Mouse (Mus musculus) kidney, adult 18-20 months (tissue): Measurements from ENCODE around the gene B4galnt2.
A peak's percentile ranks its signal among the peaks of the same experiment; 100 is the strongest.

Source experiments
- DNase-seq: peaks from one replicate; pipeline ENCODE4 v3.0.0; 2021

Gene B4galnt2

DNA sequence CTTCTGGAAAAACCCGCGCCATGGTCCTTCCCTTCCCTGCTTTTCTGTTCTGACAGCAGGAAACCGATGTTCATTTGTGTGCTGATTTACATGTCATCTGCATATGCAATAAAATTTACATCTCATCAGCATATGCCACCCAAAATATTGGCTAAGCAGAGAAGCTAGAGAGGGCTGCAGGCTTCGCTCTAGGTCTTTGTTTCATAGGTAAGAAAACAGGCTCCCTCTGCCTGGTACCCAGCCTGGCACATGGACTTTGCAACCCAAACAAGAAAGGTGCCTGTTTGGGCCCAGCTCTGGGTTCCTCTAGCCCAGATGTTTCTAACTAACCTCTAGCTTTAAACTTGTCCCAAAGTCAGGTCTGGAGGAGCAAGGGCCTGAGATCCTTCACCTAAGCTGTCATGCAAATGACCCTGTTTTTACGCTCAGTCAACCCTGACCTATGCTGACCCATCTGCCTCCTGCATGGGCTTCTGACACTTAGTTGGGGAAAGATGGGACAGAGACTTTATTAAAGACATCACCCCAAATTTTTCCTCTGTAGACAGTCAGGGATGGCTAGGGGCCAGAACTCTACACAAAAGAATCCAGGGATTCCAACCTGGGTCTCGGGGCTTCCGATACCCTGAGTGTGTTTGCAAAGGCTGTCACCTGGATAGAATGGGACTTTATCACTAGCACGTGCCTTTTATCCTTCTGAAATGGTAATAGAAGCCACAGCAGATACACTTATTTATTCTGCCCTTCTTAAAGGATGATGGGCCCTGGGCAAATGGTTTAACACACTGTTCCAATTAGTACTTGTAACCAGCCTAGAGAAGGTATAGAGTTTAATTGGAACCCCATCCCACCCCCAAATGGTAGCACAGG is 75.5 kb downstream of the B4galnt2 start:
- DNase-seq, result no peak

DNA sequence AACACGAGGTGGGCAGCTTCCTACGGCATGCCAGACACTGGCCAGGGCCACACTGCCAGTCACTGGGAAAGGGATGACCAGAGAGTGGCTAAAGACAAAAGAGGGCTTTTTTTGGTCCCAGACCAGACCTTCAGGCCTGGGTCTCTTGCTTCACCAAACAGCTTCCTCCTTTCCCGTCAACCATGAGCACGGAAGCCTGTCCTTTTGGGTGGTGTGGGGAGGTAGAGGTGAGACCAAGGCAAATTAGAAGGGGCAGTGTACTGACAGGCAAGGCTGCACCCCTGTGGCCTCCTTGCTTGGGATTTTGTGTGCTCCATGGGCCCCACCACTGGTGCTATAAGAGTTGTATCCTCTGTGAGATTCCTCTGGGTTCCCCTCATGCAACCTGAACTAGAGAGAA is 76.1 kb downstream of the B4galnt2 start:
- no peak for DNase-seq

DNA sequence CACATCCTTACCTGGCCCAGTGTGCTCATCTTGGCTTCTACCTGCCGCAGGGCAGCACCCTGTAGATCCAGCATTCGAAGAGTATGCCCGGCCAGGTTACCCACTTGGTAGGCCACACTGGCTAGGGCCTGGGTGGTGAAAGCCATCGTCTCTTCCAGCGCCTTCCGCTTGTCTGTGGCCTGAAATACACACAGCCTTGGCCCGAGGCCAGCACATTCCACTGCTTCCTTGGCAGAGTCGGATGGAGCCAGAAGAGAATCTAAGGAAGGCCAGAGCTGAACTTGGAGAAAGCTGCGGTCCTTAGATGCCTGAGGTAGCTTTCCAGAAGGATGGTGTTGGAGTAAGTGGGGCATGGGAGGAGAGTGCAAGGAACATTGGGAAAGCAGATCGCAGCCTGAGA is 77.6 kb downstream of the B4galnt2 start, which contains the start of gene Gngt2:
Gngt2 (plus strand) TSS at position 158 of the 400 bp plus-strand sequence.
- peak; percentile 91 for DNase-seq

DNA sequence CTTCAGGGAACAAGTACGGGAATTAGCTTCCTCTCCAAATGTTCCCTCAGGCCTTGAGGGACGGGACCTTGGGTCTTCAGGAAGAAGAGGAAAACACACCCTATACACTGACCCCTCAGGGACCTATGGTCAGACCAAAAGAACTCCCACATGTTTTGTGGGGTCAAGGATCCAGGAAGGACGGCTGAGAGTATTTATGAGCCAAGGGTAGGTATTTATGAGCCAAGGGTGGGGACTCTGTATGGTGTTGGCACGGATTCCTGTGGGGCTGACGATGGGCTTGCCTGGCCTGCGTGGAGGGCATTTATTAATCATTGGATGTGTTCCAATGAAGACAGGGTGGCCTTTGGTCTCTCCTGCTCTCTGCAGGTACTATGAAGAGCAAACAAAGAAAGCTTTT is 78.3 kb downstream of the B4galnt2 start:
- no peak for DNase-seq

DNA sequence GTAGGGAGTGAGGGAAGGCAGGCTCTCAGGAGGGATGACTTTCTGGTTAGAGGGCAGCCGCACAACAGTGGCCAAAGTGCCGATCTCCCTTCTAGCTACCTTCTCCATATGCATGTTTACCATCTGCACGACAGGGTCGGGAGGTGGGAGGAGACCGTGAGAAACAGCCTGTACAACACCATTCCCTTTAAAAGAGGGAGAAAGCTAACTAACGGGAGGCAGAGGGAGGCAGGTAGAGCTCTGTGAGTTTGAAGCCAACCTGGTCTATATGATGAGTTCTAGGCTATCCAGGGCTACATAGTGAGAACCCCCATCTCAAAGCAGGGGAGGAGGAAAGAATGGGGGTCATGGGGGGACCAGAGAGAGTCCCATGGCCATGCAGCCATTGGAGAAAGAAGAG is 78.9 kb downstream of the B4galnt2 start:
- DNase-seq, result no peak

DNA sequence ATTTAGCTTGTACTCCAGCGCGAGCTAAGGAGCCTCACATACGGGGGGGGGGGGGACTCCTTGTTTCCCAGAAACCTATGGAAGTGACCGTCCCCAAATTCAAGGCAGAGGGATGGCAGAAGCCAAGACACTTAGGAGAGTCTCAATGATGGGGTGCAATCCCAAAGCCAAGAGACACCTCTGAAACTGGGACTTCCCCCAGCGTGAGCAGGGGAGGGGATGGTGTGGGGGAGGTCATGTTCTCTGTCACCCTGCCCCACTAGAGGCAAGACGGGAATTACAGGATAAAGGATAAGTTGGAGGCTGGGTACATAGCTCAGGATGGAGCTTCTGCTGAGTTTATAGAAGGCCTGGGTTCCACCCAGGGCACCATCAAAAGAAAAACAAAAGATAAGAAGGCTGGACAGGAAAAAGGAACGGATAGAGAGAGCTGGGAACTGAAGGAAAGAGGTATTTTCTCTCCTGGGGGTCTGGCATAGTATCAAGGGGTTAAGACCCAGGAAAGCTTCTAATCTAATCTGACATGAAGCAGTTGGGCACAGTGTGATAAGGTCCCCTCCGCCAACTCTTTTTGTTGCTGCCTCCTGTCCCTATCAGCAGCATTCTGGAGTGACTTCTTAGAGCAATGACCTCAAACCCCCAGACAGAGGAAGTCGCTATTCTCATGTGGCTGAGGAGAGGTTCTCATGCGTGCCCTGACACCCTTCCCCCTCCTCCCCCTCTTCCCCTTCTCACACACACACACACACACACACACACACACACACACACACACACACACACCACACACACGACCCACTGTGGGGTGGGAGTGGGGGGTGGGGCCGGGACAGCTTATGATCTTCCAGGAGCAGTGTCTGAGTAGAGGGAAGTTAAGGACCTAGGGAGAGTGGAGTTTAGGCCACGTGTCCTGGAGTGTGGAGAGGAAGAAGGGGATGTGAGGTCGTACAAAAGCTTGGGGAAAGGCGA is 79.7 kb downstream of the B4galnt2 start:
- DNase-seq, result no peak

DNA sequence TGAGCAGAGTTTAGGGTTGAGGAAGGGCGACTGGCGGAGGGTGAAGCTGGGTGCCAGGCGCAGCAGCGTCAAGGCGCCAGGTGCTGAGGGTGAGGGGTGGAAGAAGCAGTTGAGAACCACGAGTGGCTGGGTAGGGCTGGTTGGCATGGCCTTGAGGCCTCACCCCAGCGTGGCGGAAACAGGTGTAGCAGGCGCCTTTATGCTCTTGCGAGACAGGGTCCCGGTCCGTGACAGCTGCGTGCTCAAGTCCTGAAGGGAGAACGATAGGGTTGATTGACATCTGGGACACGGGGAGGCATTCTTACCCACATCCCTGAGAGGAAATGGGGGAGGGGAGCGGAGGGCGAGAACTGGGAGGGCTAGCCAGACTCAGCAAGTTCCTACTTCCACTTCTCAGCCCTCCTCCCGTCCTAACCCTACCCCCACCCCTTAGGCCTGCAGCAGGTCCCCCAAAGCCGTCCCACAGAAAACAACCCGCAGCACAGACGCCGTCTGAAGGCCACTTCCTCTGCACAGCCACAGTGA is 80.5 kb downstream of the B4galnt2 start:
- no peak for DNase-seq

DNA sequence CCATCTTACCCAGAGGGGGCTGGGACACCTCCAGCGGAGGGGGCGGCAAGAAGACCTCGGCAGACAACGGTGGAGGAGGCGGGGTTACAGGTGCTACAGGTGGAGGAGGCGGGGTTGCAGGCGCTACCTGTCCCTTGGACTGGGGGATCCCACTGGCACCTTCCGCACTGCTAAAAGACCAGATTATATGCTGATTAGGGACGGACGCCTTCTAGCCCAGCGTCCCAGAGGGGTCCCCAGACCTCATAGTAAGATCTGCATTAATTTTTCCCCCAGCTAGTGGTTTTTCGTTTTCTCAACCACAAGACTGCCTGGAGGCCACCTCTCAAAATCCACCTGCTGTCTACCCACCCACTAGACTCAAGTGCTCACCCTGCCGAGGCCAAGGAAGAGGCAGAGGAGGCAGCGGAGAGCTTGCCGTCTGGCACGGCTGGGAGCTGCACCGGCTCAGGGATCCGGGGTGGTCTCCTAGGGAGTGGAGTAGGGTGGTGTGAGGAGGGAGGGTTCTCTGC is 81.0 kb downstream of the B4galnt2 start:
- DNase-seq, result no peak

DNA sequence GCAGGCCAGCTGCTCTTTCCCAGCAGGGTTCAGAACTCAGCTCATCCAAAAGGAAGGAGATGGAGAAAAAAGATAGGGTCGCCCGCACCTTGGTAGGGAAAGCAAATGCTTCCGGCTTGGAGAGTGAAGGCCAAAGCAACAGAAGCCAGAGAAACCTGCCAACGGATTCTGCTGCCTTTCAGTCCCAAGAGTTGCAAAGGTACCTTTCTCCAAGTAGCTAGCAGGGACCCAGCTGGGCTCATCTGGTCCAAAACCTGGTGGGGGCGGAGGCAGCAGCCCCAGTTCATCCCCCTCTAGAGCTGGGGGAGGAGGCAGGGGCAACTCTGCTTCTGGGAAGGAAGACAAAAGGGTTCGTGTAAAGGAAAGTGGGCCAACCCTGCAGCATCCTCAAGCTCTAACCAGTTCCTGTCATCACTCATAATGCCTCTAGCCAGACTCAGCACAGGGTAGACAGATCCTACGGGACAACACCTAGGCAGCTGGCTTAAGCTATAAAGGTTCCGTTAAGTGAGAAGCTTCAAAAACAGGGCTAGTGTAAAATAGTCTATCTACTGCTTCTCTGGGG is 81.6 kb downstream of the B4galnt2 start:
- DNase-seq, result no peak

DNA sequence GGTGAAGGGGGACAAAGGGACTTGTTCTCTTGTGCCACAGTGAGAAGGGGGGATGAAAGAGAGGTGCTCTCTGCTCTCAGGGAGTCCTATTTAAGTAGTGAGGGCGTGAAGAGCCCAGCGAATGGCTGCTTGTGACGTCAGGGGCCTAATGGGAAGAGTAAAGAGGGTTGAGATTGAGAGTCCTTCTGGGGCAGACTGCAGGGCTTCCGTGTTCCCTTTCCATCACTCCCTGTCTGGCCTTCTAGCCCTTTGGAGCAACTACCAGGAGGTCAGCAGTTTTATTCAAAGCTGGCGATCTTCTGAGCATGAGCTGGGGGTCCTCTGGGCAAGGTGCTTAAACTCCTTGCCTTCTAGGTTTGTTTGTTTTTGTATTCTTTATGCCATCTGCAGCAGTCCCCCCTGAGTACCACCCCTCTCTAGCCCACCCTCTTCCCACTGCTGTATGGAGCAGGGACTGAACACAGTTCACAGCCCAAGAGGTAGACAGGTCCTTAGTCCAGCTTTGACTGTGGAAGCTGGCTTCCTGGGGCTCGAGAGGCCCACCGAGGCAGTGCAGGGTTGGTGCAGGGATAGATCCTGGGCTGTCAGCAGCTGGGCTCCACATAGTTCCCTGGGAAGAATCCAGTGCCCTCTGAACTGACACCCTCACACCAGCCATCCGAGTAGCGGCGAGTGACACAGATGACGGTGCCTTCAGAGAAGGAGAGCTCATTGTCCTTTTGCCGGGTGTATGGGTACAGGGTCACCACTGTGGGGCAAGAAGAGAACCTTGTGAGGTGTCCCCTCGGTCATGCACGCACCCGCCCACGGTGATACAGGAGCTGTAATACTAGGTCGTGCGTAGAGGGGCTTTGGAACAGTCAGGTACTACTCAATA is 82.3 kb downstream of the B4galnt2 start:
- DNase-seq, result no peak

DNA sequence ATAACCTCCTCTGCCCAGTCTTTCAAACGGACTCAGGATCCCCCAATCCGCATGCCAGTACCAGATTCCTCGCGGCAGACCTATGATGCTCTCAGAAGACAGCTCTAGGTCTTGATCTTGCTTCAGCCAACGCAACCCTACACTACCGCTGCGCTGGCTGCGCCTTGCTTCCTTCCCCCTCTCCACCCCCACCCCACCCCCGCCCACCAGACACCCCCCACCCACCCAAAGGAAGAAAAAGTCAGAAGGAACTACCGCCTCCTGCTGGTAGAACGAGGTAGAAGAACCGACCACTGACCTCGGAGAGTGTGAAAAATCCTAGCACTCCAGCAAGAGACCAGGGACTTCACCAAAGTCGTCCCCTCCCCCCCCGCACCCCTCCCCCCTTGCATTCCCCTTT is 83.0 kb downstream of the B4galnt2 start:
- DNase-seq, result no peak

DNA sequence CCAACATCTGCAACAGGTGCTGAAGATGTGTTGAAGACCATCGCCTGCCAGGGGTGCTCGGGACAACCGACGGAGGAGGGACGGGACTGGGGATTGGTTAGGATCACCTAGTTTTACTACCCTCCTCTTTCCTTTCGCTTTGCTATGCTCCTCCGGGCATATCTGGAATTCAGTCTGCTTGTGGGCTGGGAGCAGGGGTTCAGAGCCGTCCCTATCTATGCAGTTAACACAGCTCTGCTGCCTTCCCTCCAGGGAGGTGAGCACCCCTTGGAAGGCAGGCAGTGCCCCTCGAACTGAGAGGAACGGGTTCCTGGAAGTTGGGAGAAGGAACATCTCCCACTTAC is 83.4 kb downstream of the B4galnt2 start:
- DNase-seq, result no peak

DNA sequence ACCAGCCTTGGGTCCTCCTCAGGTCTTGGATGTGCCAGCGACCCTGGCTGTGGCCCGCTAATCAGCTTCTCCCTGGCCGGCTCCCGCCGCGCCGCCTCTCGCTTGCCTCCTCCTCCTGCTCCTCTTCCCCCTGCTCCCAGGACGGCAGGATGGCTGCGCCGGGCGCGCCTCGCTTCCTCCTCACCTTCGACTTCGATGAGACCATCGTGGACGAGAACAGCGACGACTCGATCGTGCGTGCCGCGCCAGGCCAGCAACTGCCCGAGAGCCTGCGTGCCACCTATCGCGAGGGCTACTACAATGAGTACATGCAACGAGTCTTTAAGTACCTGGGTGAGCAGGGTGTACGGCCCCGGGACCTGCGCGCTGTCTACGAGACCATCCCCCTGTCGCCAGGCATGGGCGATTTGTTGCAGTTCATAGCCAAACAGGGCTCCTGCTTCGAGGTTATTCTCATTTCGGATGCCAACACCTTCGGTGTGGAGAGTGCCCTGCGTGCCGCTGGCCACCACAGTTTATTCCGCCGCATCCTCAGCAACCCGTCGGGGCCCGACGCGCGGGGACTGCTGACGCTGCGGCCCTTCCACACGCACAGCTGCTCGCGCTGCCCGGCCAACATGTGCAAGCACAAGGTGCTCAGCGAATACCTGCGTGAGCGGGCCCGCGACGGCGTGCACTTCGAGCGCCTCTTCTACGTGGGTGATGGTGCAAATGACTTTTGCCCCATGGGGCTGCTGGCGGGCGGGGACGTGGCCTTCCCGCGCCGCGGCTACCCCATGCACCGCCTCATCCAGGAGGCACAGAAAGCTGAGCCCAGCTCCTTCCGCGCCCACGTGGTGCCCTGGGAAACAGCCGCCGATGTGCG is 84.0 kb downstream of the B4galnt2 start:
- no peak for DNase-seq

DNA sequence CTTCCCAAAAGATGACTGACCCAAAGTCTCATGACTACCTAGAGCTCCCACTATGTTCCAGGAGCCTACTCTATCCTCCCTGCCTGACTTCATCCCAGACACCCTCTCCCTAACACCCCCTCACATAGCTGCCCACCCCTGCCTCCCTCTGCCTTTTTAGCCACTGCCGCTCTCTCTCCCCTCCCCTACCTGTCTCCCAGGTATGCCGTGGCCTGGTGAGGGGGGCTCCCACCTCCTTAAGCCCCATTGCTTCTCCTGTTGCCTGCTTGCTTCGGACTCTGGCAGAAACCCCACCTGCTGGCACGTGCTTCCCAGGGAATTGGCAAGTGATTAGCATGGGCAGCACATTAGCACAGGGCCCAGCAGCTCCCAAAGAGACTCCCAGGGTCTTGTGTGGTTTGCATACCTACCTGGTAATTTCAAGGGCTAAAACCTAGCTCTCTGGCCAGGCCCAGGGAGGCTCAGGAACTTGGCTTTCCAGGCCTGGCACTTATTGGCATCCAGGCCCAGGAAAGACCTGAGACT is 85.1 kb downstream of the B4galnt2 start:
- DNase-seq, result no peak

DNA sequence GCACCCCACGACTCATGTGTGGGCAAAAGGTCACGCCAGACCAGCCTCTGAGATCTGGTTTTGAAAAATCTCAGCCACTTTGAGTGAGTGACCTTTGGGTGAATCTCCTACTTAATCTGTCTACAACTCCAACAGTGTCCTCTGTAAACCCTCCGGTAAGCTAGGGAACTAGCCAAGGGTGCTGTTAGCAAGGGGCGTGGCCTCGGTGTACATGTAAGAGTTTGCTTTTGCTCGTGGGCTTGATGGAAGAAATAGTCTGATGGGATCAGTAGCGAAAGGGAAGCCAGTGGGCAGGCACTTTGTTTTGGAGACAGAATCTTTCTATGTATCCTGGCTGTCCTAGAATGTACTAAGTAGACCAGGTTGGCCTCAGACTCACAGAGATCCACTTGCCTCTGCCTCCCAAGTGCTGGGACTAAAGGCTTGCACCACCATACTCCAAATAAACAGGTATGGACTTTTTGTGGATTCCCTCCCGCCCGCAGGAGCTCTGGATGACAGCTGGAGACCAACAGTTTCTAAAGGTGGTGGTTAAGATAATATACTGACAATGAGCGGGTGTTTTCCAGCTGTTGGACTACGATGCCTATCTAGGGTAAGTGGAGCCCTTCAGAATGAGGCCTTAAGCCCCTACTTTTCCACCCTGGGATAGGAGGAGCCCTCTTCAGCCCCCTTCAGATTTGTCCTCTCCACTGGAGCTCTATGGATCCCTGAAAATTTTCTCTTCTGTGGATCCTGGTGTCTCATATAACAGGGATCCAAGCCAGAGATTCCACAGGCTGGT is 86.3 kb downstream of the B4galnt2 start:
- no peak for DNase-seq

DNA sequence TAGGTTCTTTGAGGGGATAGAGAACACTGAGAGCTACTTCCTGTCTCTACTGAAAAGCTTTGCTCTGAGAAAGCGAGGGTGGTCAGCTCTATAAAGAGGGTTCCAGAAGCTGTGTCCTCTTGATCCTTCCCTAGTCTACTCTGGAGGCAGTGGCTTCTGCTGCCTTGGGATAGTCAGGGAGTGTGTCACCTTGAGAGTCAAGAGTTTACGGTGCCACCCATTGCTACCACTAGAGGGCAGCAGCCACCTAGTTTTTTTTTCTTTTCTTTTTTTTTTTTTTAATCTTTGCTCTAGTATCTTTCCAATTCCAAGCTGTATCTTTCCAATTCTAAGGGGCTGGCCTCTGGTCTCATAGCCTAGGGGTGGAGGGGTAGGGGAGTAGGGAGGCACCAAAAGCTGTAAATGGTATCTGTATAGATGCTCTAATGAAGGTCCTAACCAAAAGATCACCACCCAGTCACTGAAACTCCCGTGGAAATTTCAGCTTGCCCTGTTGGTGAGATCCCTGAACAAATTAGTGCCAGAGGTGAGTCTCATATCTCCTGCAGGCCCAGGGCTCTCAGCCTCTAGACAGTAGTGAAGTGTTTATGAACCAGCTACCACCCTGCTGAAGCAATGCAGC is 87.1 kb downstream of the B4galnt2 start:
- peak; percentile 80 for DNase-seq

DNA sequence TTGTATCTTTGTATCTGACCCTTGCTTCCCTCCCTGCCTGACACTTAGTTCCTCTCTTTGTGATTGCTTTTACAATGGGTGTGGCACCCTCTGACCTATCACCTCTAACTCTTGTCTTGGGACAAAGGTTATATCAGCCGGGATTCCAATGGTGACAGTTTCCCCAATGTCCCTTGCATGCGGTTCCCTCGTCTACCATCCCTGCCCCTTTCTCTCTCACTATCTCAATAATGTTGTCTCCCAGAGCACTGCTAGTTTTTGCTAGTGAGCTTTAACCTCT is 87.6 kb downstream of the B4galnt2 start:
- DNase-seq, result no peak

DNA sequence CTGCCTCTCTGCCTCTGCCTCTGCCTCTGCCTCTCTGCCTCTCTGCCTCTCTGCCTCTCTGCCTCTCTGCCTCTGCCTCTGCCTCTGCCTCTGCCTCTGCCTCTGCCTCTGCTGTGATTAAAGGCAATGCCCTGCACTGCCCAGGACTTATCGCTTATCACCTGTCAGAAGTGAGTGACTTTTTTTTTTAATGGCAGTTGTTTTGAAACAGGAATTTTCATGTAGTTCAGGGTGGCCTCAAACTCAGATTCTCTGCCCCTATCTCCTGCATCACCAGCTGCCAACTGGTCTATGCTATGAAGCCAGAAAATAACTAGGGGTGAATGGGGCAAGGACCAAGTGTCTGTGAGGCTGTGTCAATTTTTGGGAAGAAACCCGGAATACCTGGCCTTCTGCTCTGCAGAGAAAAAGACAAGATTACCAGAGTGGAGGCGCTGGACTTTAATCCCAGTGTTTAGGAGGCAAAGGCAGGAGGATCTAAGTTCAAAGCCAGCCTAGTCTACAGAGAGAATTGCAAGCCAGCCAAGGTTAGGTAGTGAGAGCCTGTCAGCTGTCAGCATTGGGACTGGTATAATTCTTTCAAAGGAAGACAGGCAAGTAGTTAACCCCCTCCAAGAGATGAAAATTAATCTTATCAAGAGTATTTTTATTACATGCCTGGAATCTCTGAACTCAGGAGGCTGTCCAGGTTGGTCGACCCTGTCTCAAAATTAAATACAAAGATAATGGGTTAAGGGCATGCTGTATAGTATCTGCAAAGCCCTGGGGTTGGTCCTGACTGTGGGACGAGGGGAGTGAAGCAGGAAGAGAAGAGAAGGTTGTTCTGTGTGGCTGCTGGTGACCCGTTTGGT is 88.1 kb downstream of the B4galnt2 start:
- DNase-seq, result peak; percentile 2

DNA sequence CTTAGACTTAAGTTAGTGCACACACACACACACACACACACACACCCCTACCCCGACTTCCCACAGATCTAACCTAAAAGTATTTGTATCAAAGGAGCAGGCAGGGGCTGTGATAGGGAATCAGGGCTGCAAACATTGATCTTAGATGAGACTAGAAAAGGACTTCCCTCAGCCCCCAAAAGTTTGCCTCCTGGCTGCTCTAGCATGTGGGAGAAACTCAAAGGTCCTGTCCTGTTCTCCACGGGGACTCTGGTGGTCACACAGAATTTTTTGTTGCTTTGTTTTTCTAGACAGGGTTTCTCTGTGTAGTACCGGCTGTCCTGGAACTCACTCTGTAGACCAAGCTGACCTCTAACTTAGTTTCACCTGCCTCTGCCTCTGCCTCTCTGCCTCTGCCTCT is 89.1 kb downstream of the B4galnt2 start:
- DNase-seq, result peak; percentile 2
